Mouse (Mus musculus) kidney, adult 2 months (tissue): Measurements from ENCODE around the gene Mtfr1l.

ENCODE experiments used
- CTCF ChIP-seq: fragments of 200-500 bp; conservative IDR thresholded peaks from 2 replicates; pipeline ENCODE4 v1.5.1; 2011; ENCODE audit warnings: low read depth, mild to moderate bottlenecking, control low read depth, low read length, moderate library complexity, mixed read lengths; ENCODE audit not compliant: insufficient read depth, insufficient read length
- POLR2A ChIP-seq: fragments of 200-500 bp; IDR thresholded peaks from one replicate; pipeline ENCODE4 v1.6.1; 2011; ENCODE audit warnings: low read depth, low read length, control low read depth

- TF ChIP-seq POLR2A (no peak), CTCF (no peak)
Observed at GRCm38 (mm10) chr4:134503686-134504357, 31.4 kb downstream of the Mtfr1l start.
